In the genomic region with DNA sequence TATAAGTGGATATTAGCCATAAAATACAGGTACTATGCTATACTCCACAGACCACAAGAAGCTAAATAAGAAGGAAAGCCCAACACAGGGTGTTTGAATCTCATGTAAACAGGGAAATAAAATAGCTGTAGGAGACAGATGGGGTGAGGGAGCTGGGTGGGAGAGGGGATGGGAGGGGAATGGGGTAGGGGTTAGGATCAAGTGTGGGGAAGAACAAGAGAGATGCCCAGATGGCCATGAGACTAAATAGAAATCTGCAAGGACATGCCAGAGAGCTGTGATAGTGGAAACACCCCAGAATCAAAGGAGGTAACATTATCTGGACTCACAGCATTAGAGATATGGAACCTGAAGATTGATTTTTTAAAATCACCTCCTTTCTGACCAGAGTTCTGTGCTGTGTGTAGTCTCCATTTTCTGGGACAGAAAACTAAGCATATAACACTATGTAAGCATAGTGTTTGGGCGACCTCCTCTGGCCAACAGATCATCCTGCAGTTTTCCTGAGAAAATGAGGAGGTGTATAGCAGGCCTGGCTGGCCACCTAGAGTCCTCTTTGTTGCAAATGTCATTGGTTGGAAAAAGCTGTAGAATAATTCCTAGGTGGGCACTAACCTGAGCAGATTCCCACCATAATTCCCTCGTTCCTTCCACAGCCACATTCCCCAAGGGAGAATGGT, we compare ENCODE assay signal across 8 mouse cellular contexts. TPM values are rescaled to one million over a fixed set of nuclear protein-coding genes. Genes with fewer than 3 reads are reported as not detected.
DNase-seq lines count a peak whose midpoint lies in the region; ATAC-seq and TF ChIP-seq lines count a peak whose summit lies in the region.

No protein-coding gene starts in this region.

- no peaks in the 10 kb centered on the region for H3K27me3 ChIP-seq in kidney, postnatal 0 days (ENCODE audit: insufficient read depth, low read length)
- no peaks in the 10 kb centered on the region for H3K27me3 ChIP-seq in liver, embryonic 13.5 days
- H3K27me3 ChIP-seq in neural tube, embryonic 11.5 days (ENCODE audit: control insufficient read depth, insufficient read depth, low read length), result no peaks in the 10 kb centered on the region

- no peaks in the 10 kb centered on the region for H3K9me3 ChIP-seq in kidney, postnatal 0 days (replicated peaks; ENCODE audit: low read length)
- no peaks in the 10 kb centered on the region for H3K9me3 ChIP-seq in liver, embryonic 13.5 days (replicated peaks)
- no peaks in the 10 kb centered on the region for H3K9me3 ChIP-seq in neural tube, embryonic 11.5 days (ENCODE audit: control insufficient read depth, low read length)

- WGBS in kidney, postnatal 0 days, result 20% methylated on average over 2 of the region's 2 CpGs
- 10% methylated on average over 2 of the region's 2 CpGs for WGBS in liver, embryonic 13.5 days (ENCODE audit: insufficient replicate concordance)
- WGBS in neural tube, embryonic 11.5 days, result 24% methylated on average over 2 of the region's 2 CpGs

- no peak overlapping the region for H3K9ac ChIP-seq in kidney, postnatal 0 days (ENCODE audit: low read depth, low read length)
- no peak overlapping the region for H3K9ac ChIP-seq in liver, embryonic 13.5 days
- H3K9ac ChIP-seq in neural tube, embryonic 11.5 days (ENCODE audit: low read length), result no peak overlapping the region

- H3K4me2 ChIP-seq in kidney, postnatal 0 days (ENCODE audit: low read length), result no peak overlapping the region
- no peak overlapping the region for H3K4me2 ChIP-seq in liver, embryonic 13.5 days
- no peak overlapping the region for H3K4me2 ChIP-seq in neural tube, embryonic 11.5 days (ENCODE audit: low read depth)

- peak; percentile 93 for TF ChIP-seq CTCF in kidney, postnatal 0 days (IDR thresholded peaks at IDR 0.05; ENCODE audit: low read depth)

- DNase-seq in R1 (ENCODE audit: low read depth, low spot score), result peak; percentile 43
- peak; percentile 78 for DNase-seq in embryo, embryonic 10 days (ENCODE audit: low spot score)
- DNase-seq in heart, adult 8-10 months (ENCODE audit: low spot score), result peak; percentile 26
- peak; percentile 84 for DNase-seq in kidney, postnatal 0 days (ENCODE audit: low spot score)
- peak; percentile 3 for DNase-seq in liver, embryonic 13.5 days
- peak; percentile 42 for DNase-seq in neural tube, embryonic 11.5 days (ENCODE audit: low spot score)
- DNase-seq in thymus, postnatal 4 days, result peak; percentile 68

- H3K36me3 ChIP-seq in kidney, postnatal 0 days (ENCODE audit: insufficient read depth, low read length), result no peaks in the 10 kb centered on the region
- no peaks in the 10 kb centered on the region for H3K36me3 ChIP-seq in liver, embryonic 13.5 days
- H3K36me3 ChIP-seq in neural tube, embryonic 11.5 days (ENCODE audit: control insufficient read depth, insufficient read depth, low read length), result no peaks in the 10 kb centered on the region

- no peak overlapping the region for H3K4me3 ChIP-seq in kidney, postnatal 0 days (replicated peaks; ENCODE audit: low read depth, low read length)
- no peak overlapping the region for H3K4me3 ChIP-seq in liver, embryonic 13.5 days (replicated peaks)
- H3K4me3 ChIP-seq in neural tube, embryonic 11.5 days (ENCODE audit: low read depth, low read length), result no peak overlapping the region

- H3K4me1 ChIP-seq in kidney, postnatal 0 days (replicated peaks; ENCODE audit: insufficient read depth, low read length), result no peaks in the 10 kb centered on the region
- H3K4me1 ChIP-seq in liver, embryonic 13.5 days (replicated peaks), result no peaks in the 10 kb centered on the region
- no peaks in the 10 kb centered on the region for H3K4me1 ChIP-seq in neural tube, embryonic 11.5 days (ENCODE audit: control insufficient read depth, insufficient read depth, low read length)

- peak; percentile 48 for ATAC-seq in CD4-positive, CD25-positive, alpha-beta regulatory T cell, adult 4 months
- ATAC-seq in kidney, postnatal 0 days (replicated peaks; ENCODE audit: low FRiP score, low read depth), result peak; percentile 73
- 0 out of 2 replicates have a peak, but pooled peaks have one; percentile 63 for ATAC-seq in liver, embryonic 13.5 days (ENCODE audit: low read depth)
- peak; percentile 38; the same call in 1 of the 2 replicates for ATAC-seq in neural tube, embryonic 11.5 days (ENCODE audit: insufficient read depth, low FRiP score, low TSS enrichment)

- no peak overlapping the region for H3K27ac ChIP-seq in kidney, postnatal 0 days
- H3K27ac ChIP-seq in liver, embryonic 13.5 days, result no peak overlapping the region
- H3K27ac ChIP-seq in neural tube, embryonic 11.5 days (ENCODE audit: low read depth, low read length), result no peak overlapping the region

RNA-seq across cellular contexts. Expression of a gene that starts 34.0 kb away (rescaled TPM):
- polyA plus RNA-seq in CD4-positive, CD25-positive, alpha-beta regulatory T cell, adult 4 months (2017; shearing (Covaris generic)), result 10 to 100 TPM in 1 of 2 experiments, 1 to 10 TPM in 1; 6.6 to 11.8 TPM
- total RNA-seq in heart, adult 8-10 months (2022), result 1 to 10 TPM; 3.8 to 4.9 (median 4.8) TPM
- polyA plus RNA-seq in kidney, postnatal 0 days (2015; fragmentation: Nextera tagmentation; extraction: Ambion mirVana), result 6.4 and 8.1 TPM in 2 replicates
- polyA plus RNA-seq in liver, embryonic 13.5 days (2015; fragmentation: Nextera tagmentation; extraction: Ambion mirVana), result 3.5 and 4.6 TPM in 2 replicates
- 13.1 and 14.9 TPM in 2 replicates for polyA plus RNA-seq in neural tube, embryonic 11.5 days (2014; fragmentation: Nextera tagmentation; extraction: Ambion mirVana)

RNA-seq across cellular contexts. Expression of a gene that starts 37.1 kb away (rescaled TPM):
- 10 to 100 TPM; 45.0 to 47.6 TPM for polyA plus RNA-seq in CD4-positive, CD25-positive, alpha-beta regulatory T cell, adult 4 months (2017; shearing (Covaris generic))
- total RNA-seq in heart, adult 8-10 months (2022), result 10 to 100 TPM; 16.8 to 20.1 (median 18.7) TPM
- 57.8 and 59.8 TPM in 2 replicates for polyA plus RNA-seq in kidney, postnatal 0 days (2015; fragmentation: Nextera tagmentation; extraction: Ambion mirVana)
- polyA plus RNA-seq in liver, embryonic 13.5 days (2015; fragmentation: Nextera tagmentation; extraction: Ambion mirVana), result 17.3 and 20.6 TPM in 2 replicates
- polyA plus RNA-seq in neural tube, embryonic 11.5 days (2014; fragmentation: Nextera tagmentation; extraction: Ambion mirVana), result 84.8 and 86.8 TPM in 2 replicates

Comparison
In these comparisons a context has a peak if more than half of its experiments do, and no peak if none do; other contexts are left out.
1. DNase-seq: peak in every context shown above with its lines; median percentile 84 in kidney, postnatal 0 days; 78 in embryo, embryonic 10 days; 68 in thymus, postnatal 4 days; 43 in R1; 42 in neural tube, embryonic 11.5 days; 26 in heart, adult 8-10 months; 3 in liver, embryonic 13.5 days.